Mouse (Mus musculus): ENCODE data around the gene Pafah1b2.

Gene Pafah1b2

DNA sequence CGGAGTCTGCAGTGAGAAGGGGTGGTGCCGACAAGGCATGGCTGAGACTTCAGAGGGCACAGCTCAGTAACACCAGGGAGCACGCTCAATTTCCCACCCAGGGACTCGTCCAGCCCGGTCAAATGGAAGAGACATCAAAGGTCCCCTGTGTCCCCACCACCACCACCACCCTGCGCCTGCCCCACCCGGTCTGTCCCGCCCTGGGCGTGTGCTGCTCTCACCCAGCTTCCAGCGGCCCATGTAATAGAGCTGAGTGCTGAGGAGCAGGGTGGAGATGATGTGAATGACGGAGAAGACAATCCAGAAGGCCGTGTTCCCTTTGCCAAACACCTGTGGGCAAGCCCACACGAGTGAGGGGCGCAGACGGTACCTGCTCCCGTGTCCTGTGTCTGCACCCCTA lies 70.0 kb downstream of the Pafah1b2 start:
- DNase-seq (ENCODE audit: low spot score): no peak

DNA sequence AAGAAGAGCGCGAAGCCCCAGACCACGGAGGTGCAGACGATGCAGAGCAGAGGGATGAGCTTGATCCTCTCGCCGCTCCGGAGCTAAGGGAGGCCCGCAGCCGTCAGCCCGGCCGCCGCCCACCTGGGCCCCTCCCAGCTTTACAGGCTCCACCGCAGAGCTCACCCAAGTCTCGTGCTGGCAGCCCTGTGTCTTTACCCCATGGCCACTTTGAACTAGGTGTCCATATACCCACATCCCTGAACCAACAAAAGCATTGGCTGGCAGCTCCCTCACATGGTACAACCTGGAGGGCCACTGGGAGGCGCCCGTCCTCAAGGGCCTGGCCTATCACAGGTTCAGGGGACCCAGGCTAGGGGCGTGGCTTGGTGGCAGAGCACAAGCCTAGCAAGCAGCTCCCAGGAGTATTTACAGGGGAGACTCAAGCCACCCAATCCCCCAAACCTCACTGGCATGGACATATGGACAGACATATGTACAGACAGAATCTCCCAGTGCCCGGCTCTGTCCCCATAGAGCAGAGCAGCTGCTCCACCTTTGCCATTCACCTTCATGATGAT lies 71.1 kb downstream of the Pafah1b2 start:
- DNase-seq (ENCODE audit: low spot score): peak; percentile 45

DNA sequence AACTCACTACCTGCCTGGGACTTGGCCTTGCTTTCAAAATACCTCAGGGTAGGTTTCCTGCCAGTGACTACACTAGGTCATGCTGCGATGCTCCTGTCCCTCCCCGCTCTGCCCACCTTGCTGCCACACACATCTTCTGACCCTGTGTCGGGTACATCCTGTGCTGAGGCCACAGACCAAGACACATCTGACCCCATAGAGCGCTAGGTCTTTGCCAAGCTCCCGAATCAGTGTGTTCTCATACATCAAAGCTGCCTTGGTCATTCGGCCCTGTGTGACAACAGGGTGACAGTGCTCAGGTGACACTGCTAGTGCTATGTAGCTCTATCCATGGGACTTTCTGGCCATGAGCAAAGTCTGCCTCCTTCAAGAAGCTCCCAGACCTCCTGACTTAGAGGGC lies 72.7 kb downstream of the Pafah1b2 start:
- no peak for DNase-seq (ENCODE audit: low spot score)

DNA sequence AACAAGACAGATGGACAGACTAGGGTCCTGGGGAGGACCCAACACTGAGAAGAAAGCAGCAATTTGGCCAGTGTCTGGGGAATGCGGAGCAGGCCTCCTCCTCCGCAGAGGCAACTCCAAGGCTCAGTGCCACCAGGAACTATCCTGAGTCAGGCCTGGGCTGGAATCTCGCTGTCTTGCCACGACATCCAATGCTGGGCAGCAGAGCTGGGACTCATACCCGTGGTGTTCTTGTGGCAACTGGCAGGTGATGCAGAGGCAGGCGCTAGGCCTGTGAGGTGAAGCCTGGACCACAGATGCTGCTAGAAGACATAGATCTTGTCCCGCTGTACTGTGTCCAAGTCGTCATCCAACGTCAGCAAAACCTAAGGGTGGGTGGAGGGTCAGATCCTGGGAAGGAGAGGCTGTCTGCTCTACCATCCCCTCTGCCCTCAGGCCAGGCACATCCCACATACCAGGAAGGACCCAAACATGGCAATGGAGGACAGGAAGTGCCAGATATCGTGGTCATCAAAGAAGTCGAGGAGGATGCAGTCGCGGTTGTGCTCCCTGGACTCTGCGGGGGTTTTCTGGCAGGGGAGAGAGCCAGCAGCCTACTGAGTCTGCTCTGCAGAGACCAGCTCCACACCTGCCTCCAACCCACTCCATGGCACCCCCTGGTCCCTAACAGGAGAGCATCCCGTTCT lies 73.4 kb downstream of the Pafah1b2 start:
- DNase-seq (ENCODE audit: low spot score): no peak

DNA sequence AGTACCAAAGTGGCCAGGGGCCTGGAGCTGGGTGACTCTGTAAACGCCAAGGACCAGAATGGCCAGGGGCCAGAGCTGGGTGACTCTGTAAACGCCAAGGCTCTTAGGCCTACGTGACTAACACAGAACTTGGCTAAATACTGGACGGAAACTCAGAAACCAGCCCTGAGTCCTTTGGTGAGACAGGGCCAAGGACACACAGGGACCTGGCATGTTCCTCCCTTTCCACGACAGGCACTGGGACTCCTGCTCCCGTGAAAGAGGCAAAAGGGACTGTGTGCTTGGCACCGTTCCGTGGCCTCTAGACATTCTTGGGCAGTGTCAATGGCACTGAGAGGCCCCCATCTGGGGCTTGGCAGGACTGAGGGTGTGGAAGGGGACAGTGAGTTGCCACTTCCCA lies 74.4 kb downstream of the Pafah1b2 start:
- DNase-seq (ENCODE audit: low spot score): no peak

DNA sequence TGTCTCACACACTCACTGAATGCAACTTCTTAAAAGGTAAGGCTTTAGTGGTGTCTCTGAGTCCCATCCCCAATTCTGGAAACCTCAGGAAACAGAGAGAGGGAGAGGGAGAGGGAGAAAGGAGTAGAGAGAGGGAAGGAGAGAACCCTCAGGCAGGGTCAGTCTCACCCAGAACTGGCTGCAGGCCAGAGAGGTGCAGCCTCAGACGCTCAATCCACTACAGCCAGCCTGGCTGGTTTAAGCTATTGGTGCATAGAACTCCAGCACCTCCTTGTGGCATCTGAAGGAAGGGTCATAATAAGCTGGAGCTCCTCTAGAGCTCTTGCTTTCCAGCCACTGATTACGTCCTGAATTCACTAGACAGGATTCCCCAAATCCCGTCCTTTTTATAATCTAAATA lies 75.6 kb downstream of the Pafah1b2 start:
- peak; percentile 83 for DNase-seq (ENCODE audit: low spot score)

DNA sequence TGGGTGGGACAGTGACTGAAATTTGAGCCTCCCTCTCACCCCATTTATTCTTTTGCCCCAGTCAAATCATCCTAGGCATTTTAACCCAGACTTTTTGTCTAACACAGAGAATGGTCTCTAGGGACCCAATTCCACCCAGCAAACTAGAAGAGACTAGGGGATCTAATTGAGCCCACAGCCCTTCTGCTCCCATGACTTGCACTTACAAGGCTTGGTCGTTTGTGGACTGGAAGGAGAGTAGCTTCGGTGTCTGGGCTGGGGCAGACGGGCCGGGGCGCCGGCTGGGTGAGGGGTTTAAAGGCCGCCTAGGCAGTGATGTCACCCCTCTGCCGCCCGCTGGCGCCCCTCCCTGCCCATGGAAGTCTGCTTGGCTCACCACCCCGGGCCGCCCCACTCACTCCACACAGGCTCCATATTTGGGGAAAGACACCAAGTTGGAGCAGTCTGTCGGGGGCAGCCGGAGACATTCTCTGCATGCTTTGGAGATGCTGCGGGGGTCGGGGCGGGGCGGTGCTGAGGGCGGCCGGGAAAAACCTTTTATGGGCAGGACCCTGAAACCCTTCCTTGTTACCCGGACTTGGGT lies 76.8 kb downstream of the Pafah1b2 start, which contains the start of gene Tagln:
Tagln (minus strand) TSS at position 431 of the 583 bp plus-strand sequence.
- peak; percentile 48 for DNase-seq (ENCODE audit: low spot score)

DNA sequence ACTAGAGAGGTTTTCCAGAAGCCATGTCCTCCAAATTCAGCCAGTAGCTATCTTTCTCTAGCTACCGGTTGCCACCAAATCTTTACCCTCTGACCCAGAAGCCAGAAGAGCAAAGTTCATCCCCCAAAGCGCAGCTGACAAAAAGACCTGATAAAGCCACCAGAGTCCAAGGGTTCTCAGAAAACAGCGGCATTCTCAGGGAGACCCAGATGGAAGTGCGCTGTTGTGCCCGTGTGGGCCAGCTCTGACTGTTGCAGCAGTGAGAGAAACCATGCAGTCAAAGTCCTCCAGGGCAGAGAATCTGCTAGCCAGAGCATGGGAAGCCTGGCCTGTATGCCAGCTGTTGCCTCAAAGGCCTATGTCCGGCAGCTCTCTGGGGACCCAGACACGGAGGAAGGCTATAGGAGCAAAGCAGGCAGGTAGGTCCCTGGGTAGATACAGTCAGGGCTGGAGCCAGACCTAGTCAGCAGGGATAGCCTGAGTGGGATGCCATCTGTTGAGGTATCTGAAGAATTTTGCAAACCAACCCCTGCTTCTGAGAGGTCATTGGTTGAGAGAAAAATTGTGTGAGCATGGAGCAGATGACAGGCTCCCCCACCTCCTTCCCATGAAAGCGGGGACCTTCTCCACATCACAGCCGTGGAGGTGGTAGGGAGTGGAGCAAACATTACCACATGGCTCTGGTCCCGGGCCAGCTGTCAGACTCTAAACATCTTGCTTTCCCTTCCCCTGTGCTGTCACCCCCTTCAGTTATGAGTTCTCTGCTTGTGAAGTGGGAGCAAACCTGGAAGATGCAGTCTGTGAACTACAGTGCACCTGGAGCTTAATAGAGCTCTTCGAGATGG lies 79.7 kb downstream of the Pafah1b2 start:
- no peak for DNase-seq (ENCODE audit: low spot score)

DNA sequence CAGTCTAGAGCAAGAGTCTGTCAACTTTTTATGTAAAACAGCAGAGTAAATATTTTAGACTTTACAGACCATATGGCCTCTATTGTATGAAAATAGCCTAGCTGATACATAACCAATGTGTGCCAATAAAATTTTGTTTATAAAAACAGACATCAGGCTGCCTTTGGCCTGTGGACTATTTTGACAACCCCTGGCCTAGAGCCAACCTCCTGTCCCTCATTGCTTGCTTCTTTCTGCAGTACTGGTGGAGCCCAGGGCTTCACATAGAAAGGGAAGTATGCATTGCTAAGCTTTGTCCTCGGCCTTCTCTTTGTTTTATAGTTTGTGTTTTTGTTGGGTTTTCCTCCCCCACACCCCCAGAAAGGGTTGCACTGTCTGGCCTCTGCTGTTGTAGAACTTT lies 80.5 kb downstream of the Pafah1b2 start:
- DNase-seq (ENCODE audit: low spot score): no peak

DNA sequence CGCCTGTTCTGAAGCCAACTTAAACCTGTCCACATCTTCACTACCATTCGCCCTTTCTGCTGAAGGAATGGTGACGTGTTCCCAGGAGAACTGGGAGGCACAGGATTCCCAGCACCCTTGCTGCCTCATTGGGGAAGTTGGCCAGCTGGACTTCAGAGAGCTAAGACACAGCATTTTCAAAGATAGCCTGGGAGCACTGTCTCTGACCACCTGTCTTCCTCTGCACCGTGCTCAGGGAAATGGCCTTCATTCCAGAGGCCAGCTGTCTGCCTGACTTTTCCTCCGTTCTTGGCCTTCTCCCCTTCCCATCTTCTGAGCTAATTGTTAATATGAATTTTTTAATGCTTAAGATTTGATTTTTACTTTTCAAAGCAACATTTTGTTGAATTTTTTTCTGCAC lies 83.2 kb downstream of the Pafah1b2 start:
- DNase-seq (ENCODE audit: low spot score): no peak

DNA sequence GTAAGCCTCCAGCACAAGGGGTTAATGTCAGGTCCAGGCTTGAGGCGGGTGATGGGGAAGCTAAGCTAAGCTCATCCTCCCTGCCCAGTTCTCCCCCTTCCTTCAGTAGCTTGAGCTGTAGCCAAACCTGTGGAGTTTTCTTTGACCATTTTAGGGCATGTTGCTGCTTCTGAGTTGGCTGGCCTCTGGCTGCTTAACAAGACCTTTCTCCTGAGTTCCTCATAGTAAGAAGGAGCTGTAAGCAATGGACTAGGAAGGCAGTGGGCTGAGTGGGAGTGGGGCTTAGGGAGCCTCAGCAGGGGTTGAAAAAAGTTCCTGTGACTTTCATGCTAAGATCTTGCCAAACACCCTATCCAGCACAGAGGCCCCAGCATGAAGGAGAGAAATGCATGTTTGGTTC lies 92.6 kb downstream of the Pafah1b2 start:
- no peak for DNase-seq (ENCODE audit: low spot score)

DNA sequence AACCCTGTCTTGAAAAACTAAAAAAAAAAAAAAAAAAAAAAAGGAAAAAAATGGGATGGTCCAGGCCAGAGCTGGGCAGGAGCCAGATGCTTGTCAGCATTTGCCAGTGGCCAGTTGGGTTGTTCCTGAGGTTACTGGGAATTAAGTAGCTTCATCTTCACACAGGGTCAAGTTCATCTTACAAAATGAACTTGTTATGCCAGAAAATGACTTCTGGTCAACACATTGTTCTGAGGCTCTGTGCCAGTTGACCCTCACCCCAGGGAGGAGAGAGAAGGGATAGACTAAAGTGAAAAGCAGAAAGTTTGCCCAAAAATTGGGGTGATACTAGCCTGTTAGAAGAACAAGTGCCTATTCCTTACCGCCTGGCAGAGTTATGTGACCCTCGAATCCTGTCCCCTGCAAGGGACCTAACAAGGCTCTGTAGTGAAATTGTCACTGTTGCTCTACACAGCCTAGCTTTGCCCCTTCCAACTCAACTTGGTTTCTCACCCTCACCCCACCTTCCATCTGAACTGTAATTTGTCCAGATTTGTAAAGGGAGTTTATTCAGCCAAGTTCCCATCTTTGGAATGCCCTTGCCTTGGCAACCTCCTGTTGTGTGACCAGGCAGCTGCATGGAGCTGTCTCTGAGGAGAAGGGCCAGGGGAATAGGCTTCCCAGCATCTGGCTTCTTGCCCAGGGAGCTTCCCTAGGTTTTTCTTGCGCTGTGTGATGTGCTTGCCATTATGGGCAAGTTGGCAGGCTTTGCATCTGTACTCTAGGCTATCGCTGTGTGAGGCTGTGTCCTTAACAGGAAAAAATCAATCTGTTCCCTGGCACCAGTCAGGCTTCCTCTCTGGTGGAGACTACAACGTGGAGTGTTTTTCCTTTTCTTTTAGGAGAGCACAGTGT lies 95.2 kb downstream of the Pafah1b2 start:
- DNase-seq (ENCODE audit: low spot score): no peak

DNA sequence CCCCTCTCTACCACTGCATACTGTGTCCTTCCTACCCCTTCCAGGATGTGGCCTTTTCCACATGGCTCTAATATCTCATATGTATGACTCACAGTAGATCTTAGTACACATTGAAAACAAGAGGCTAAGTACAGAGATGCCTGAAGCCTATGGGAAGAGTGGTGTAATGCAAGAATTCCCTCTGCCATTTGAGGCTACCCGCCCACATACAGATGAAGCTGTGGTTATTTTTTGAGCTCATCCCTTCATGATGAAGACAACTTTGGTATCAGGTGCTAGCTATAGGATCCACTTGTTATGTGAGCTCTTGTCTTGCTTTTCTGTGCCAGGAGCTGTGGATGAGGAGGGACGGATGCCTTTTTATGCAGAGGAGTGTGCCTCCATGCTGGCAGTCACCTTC lies 96.8 kb downstream of the Pafah1b2 start:
- DNase-seq (ENCODE audit: low spot score): no peak
